In the genomic region with DNA sequence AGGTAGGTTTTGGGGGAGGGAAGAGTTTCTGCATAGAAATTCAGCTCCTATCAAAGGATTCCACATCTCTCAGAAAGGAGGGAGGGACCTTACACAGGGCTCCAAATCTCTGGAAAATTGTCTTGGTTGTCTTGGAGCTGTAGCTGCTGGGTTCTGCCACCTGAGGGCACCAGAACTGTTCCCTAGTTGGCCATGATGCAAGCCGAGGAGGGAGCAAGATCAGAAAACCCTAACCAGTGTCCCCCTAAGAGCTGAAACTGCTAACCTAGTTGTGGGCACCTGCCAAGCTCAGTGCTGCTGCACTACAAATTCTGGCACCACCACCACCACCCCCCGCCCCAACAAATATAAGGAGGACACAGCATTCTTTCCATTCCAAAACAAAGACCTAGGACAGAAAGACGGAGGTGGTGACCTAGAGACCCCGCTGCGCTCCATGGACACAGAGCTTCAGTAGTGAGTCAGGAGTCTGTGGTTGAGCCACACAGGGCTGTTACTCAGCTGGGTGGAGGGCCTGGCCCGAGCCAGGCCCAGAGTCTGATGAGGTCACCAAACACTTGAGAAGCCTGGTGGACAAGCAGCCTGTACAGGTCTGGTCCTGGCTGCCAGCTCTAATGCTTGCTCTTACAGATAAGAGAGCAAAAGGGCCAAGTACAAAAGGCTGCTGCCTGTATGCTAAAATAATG, we compare ENCODE assay signal across 8 mouse cellular contexts. TPM values are rescaled to one million over a fixed set of nuclear protein-coding genes. Genes with fewer than 3 reads are reported as not detected.
DNase-seq lines count a peak whose midpoint lies in the region; ATAC-seq and TF ChIP-seq lines count a peak whose summit lies in the region.

No protein-coding gene starts in this region.

- WGBS in embryonic facial prominence, embryonic 15.5 days: 56% methylated on average over 6 of the region's 6 CpGs
- WGBS in heart, embryonic 11.5 days (ENCODE audit: insufficient replicate concordance): 37% methylated on average over 6 of the region's 6 CpGs
- 66% methylated on average over 6 of the region's 6 CpGs for WGBS in limb, embryonic 12.5 days
- whole genome bisulfite sequencing in neural tube, embryonic 13.5 days: 65% methylated on average over 6 of the region's 6 CpGs

- TF ChIP-seq CTCF in E14TG2a.4 (conservative IDR thresholded peaks at IDR 0.05; ENCODE audit: low read length): peak; percentile 53

- no peak overlapping the region for H3K4me2 ChIP-seq in embryonic facial prominence, embryonic 15.5 days (replicated peaks)
- H3K4me2 ChIP-seq in heart, embryonic 11.5 days: 0 out of 2 replicates have a peak overlapping the region, but pooled peaks have one; percentile 2
- H3K4me2 ChIP-seq in limb, embryonic 12.5 days: no peak overlapping the region
- no peak overlapping the region for H3K4me2 ChIP-seq in neural tube, embryonic 13.5 days

- peak overlapping the region; percentile 63 for H3K27ac ChIP-seq in embryonic facial prominence, embryonic 15.5 days (replicated peaks)
- peak overlapping the region; percentile 72 for H3K27ac ChIP-seq in heart, embryonic 11.5 days (ENCODE audit: low read depth, low read length)
- H3K27ac ChIP-seq in limb, embryonic 12.5 days: peak overlapping the region; percentile 62; the same call in 1 of the 2 replicates
- H3K27ac ChIP-seq in neural tube, embryonic 13.5 days (replicated peaks): no peak overlapping the region

- no peaks in the 10 kb centered on the region for H3K27me3 ChIP-seq in E14TG2a.4 (ENCODE audit: insufficient read depth, low read length)
- H3K27me3 ChIP-seq in embryonic facial prominence, embryonic 15.5 days: no peaks in the 10 kb centered on the region
- no peaks in the 10 kb centered on the region for H3K27me3 ChIP-seq in heart, embryonic 11.5 days (ENCODE audit: control insufficient read depth, insufficient read depth, low read length)
- H3K27me3 ChIP-seq in limb, embryonic 12.5 days: no peaks in the 10 kb centered on the region
- H3K27me3 ChIP-seq in neural tube, embryonic 13.5 days: no peaks in the 10 kb centered on the region

- no peak for ATAC-seq in embryonic facial prominence, embryonic 15.5 days (ENCODE audit: insufficient number of reproducible peaks, low FRiP score, low TSS enrichment, low read depth)
- peak; percentile 72 for ATAC-seq in heart, embryonic 11.5 days (replicated peaks; ENCODE audit: insufficient number of reproducible peaks, low FRiP score, low TSS enrichment)
- peak; percentile 46; the same call in 1 of the 2 replicates for ATAC-seq in limb, embryonic 12.5 days (ENCODE audit: insufficient number of reproducible peaks, insufficient read depth, low FRiP score, low TSS enrichment, low read depth)
- ATAC-seq in neural tube, embryonic 13.5 days (ENCODE audit: low read depth): peak; percentile 40; the same call in 1 of the 2 replicates

- peak; percentile 79 for DNase-seq in adrenal gland, postnatal 14 days
- DNase-seq in kidney, adult 9 months: peak; percentile 70
- no peak for DNase-seq in spleen, postnatal 4 days (ENCODE audit: low spot score in 2 of 2)

- no peak overlapping the region for H3K9ac ChIP-seq in embryonic facial prominence, embryonic 15.5 days
- H3K9ac ChIP-seq in heart, embryonic 11.5 days (ENCODE audit: low read depth, low read length): no peak overlapping the region
- H3K9ac ChIP-seq in limb, embryonic 12.5 days (replicated peaks): no peak overlapping the region
- H3K9ac ChIP-seq in neural tube, embryonic 13.5 days: no peak overlapping the region

- H3K9me3 ChIP-seq in E14TG2a.4 (ENCODE audit: low read length): no peaks in the 10 kb centered on the region
- H3K9me3 ChIP-seq in embryonic facial prominence, embryonic 15.5 days (replicated peaks): no peaks in the 10 kb centered on the region
- no peaks in the 10 kb centered on the region for H3K9me3 ChIP-seq in heart, embryonic 11.5 days (replicated peaks; ENCODE audit: control insufficient read depth, low read length)
- no peaks in the 10 kb centered on the region for H3K9me3 ChIP-seq in limb, embryonic 12.5 days
- H3K9me3 ChIP-seq in neural tube, embryonic 13.5 days: no peaks in the 10 kb centered on the region

- no peak overlapping the region for H3K4me3 ChIP-seq in E14TG2a.4 (replicated peaks; ENCODE audit: low read length)
- H3K4me3 ChIP-seq in embryonic facial prominence, embryonic 15.5 days (replicated peaks): no peak overlapping the region
- H3K4me3 ChIP-seq in heart, embryonic 11.5 days (ENCODE audit: low read depth, low read length): no peak overlapping the region
- H3K4me3 ChIP-seq in limb, embryonic 12.5 days (replicated peaks): no peak overlapping the region
- no peak overlapping the region for H3K4me3 ChIP-seq in neural tube, embryonic 13.5 days

- peaks cover 92% of the 10 kb centered on the region for H3K36me3 ChIP-seq in E14TG2a.4 (ENCODE audit: insufficient read depth, low read length)
- H3K36me3 ChIP-seq in embryonic facial prominence, embryonic 15.5 days: peaks cover 46% of the 10 kb centered on the region
- peaks cover 24% of the 10 kb centered on the region for H3K36me3 ChIP-seq in heart, embryonic 11.5 days (ENCODE audit: control insufficient read depth, insufficient read depth, low read length)
- peaks cover 79% of the 10 kb centered on the region for H3K36me3 ChIP-seq in limb, embryonic 12.5 days
- peaks cover 84% of the 10 kb centered on the region for H3K36me3 ChIP-seq in neural tube, embryonic 13.5 days

- H3K4me1 ChIP-seq in E14TG2a.4 (replicated peaks; ENCODE audit: low read depth, low read length): peaks cover 82% of the 10 kb centered on the region
- peaks cover 52% of the 10 kb centered on the region for H3K4me1 ChIP-seq in embryonic facial prominence, embryonic 15.5 days
- peaks cover 37% of the 10 kb centered on the region for H3K4me1 ChIP-seq in heart, embryonic 11.5 days (ENCODE audit: control insufficient read depth, insufficient read depth, low read length)
- peaks cover 28% of the 10 kb centered on the region for H3K4me1 ChIP-seq in limb, embryonic 12.5 days (replicated peaks)
- peaks cover 9% of the 10 kb centered on the region for H3K4me1 ChIP-seq in neural tube, embryonic 13.5 days (replicated peaks)

RNA-seq across cellular contexts. Expression of a gene that starts 31.9 kb away (rescaled TPM):
- total RNA-seq in adrenal gland, postnatal 14 days (2021): 104 and 108 TPM in 2 replicates
- 132 and 137 TPM in 2 replicates for polyA plus RNA-seq in embryonic facial prominence, embryonic 15.5 days (2015; fragmentation: Nextera tagmentation; extraction: Ambion mirVana)
- 180 and 211 TPM in 2 replicates for polyA plus RNA-seq in heart, embryonic 11.5 days (2014; fragmentation: Nextera tagmentation; extraction: Ambion mirVana)
- polyA plus RNA-seq in limb, embryonic 12.5 days (2016; fragmentation: Nextera tagmentation; extraction: Ambion mirVana): 146 and 150 TPM in 2 replicates
- 129 and 132 TPM in 2 replicates for polyA plus RNA-seq in neural tube, embryonic 13.5 days (2015; fragmentation: Nextera tagmentation; extraction: Ambion mirVana)

Comparison
In these comparisons a context has a peak if more than half of its experiments do, and no peak if none do; other contexts are left out.
1. DNase-seq: peak in adrenal gland, postnatal 14 days (single experiment) and kidney, adult 9 months (single experiment); none in spleen, postnatal 4 days (0 of 2).